Mouse (Mus musculus) intestine, embryonic 16.5 days (tissue): Measurements from ENCODE around the gene Evi2. TPM values are rescaled to one million over a fixed set of nuclear protein-coding genes. Genes with fewer than 3 reads are reported as not detected.

Experiments used
- ATAC-seq: fragments of 200-750 bp; cut with Nextera tagmentation; 2 replicates; pipeline ENCODE4 v1.8.0; 2017; ENCODE audit warnings: moderate TSS enrichment, moderate library complexity
- H3K27ac ChIP-seq: fragments of 300-500 bp; sonication (generic); 2 replicates; pipeline ENCODE4 v1.5.1; 2014; ENCODE audit warnings: mild to moderate bottlenecking, low read length
- H3K27me3 ChIP-seq: fragments of 300-500 bp; sonication (generic); replicated peaks from 2 replicates; pipeline ENCODE4 v1.6.1; 2014; ENCODE audit warnings: low read length, control low read depth, mixed read lengths; ENCODE audit not compliant: control insufficient read depth, insufficient read depth
- H3K36me3 ChIP-seq: fragments of 300-500 bp; sonication (generic); 2 replicates; pipeline ENCODE4 v1.6.1; 2014; ENCODE audit warnings: low read length, control low read depth; ENCODE audit not compliant: control insufficient read depth, insufficient read depth
- H3K4me1 ChIP-seq: fragments of 300-500 bp; sonication (generic); 2 replicates; pipeline ENCODE4 v1.6.1; 2014; ENCODE audit warnings: low read length, control low read depth, mixed read lengths; ENCODE audit not compliant: control insufficient read depth, insufficient read depth
- H3K4me2 ChIP-seq: fragments of 300-500 bp; sonication (generic); 2 replicates; pipeline ENCODE4 v1.6.1; 2014; ENCODE audit warnings: low read depth, low read length, control low read depth
- H3K4me3 ChIP-seq: fragments of 300-500 bp; sonication (generic); 2 replicates; pipeline ENCODE4 v1.5.1; 2014; ENCODE audit warnings: mild to moderate bottlenecking, low read length
- H3K9ac ChIP-seq: fragments of 300-500 bp; sonication (generic); 2 replicates; pipeline ENCODE4 v1.6.1; 2014; ENCODE audit warnings: low read depth, low read length
- H3K9me3 ChIP-seq: fragments of 300-500 bp; sonication (generic); 2 replicates; pipeline ENCODE4 v1.6.1; 2016; ENCODE audit warnings: low read length, control low read depth; ENCODE audit not compliant: control insufficient read depth
- WGBS: fragments of 180-500 bp; shearing (Covaris S2); extraction: QIAGEN DNeasy Blood & Tissue Kit; methylation state at CpG from one replicate; pipeline ENCODE4 v1.1.7; 2014; 5-methylcytosine and 5-hydroxymethylcytosine counted together
- polyA plus RNA-seq: library from polyadenylated mRNA; unstranded; fragments of >200 nt; fragmentation: Nextera tagmentation; extraction: Ambion mirVana; gene quantifications from 2 replicates; pipeline ENCODE4 v1.2.1, GENCODE M21; 2015

Gene Evi2
- polyA plus RNA-seq, 1 experiment from 2014 or later, result 0.50 TPM

DNA sequence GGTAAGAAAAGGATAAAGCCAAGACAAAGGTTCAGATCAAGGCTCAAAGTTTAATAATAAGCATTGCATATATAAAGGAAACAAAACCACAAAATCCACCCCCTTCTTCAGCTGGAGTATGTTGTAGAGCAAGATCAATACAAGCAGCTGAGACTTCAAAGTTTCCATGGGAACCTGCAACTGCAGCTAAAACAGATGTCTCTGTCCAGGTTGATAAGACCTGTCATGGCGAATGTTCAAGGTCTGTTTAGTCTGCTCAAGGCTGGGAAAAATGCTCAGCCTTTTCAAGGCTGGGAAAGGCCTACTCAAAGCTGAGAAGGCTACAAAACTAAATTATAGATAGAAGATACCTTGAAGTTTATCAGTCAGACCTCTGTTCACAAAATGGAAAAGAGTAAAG, 22.2 kb upstream of the Evi2 start:
- no peak overlapping the region for H3K4me3 ChIP-seq
- WGBS, result 62% methylated on average over 1 of the region's 1 CpGs
- H3K27me3 ChIP-seq, result no peaks in the 10 kb centered on the region
- ATAC-seq, result no peak
- no peaks in the 10 kb centered on the region for H3K4me1 ChIP-seq
- peaks cover 4% of the 10 kb centered on the region; the same call in 1 of the 2 replicates for H3K36me3 ChIP-seq
- H3K9me3 ChIP-seq, result no peaks in the 10 kb centered on the region
- H3K9ac ChIP-seq, result no peak overlapping the region
- H3K4me2 ChIP-seq, result no peak overlapping the region
- no peak overlapping the region for H3K27ac ChIP-seq

DNA sequence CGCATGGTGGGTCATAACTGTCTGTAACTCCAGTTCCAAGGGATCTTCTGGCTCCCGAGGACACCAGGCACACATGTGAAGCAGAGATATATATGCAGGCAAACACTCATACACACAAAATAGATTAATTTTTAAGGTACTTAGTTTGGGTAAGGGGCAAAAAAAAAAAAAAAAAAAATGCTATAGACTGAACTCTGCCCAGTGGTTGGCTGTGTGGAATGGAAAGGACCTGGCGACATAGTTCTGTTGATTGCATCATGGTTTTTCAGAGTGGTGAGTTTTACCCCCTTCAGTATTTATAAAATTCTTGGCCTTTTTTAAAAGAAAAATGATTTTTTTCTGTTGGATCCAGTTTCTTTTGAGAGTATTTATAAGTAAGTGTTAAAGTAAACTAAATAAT, 5.9 kb upstream of the Evi2 start:
- H3K4me2 ChIP-seq, result no peak overlapping the region
- no peak overlapping the region for H3K4me3 ChIP-seq
- no peaks in the 10 kb centered on the region for H3K36me3 ChIP-seq
- no peaks in the 10 kb centered on the region for H3K9me3 ChIP-seq
- 92% methylated on average over 3 of the region's 3 CpGs for WGBS
- no peak overlapping the region for H3K9ac ChIP-seq
- no peaks in the 10 kb centered on the region for H3K27me3 ChIP-seq
- H3K27ac ChIP-seq, result no peak overlapping the region
- no peak for ATAC-seq
- H3K4me1 ChIP-seq, result 0 out of 2 replicates have a peak, but pooled peaks cover 3% of the 10 kb centered on the region

DNA sequence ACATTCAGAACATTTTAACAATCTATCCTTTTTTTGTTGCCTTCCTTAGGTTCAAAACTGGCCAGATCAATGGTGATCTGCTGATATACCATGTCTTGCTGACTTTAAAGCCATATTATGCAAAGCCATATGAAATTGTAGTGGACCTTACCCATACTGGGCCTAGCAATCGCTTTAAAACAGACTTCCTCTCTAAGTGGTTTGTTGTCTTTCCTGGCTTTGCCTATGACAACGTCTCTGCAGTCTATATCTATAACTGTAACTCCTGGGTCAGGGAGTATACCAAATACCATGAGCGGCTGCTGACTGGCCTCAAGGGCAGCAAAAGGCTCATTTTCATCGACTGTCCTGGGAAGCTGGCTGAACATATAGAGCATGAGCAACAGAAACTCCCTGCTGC, 5.2 kb upstream of the Evi2 start:
- H3K9me3 ChIP-seq, result no peaks in the 10 kb centered on the region
- no peak overlapping the region for H3K4me2 ChIP-seq
- H3K36me3 ChIP-seq, result no peaks in the 10 kb centered on the region
- 86% methylated on average over 4 of the region's 4 CpGs for WGBS
- no peak overlapping the region for H3K9ac ChIP-seq
- no peak overlapping the region for H3K4me3 ChIP-seq
- H3K27me3 ChIP-seq, result no peaks in the 10 kb centered on the region
- no peak overlapping the region for H3K27ac ChIP-seq
- ATAC-seq, result no peak
- 0 out of 2 replicates have a peak, but pooled peaks cover 3% of the 10 kb centered on the region for H3K4me1 ChIP-seq

DNA sequence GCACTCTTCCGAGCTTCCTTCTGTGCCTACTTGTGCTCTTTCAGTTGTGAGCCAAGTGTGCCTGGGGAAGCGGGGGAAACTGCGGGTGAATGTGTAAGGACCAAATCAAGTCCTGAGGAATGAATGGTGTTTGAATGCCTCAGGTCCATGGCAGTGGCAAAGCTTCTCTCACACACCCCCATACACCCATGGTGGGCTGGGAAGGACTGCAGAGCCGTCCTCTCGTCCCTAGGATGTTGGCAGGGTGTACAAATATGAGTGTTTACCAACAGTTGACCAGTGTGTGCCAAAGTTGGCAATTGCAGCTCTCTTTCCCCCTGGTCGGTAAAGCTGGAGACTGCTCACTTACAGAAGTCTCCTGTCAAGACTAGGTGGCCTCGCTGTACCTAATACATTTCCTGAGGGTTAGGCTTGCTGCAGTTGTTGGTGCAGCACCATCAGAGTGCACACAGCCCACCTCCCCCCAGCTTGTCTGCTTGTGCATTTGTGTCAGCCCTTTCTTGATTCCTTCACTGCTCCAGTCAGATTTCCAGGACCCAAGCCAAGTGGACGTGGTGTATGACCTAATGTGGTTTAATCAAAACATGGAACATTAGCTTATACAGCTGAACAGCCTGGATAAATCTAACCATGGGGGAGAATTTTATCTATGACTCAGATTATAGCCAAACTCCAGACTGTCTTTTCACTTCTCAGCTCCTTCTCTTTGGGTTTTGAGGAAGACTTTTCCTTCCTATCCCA, 3.7 kb upstream of the Evi2 start:
- H3K4me3 ChIP-seq, result no peak overlapping the region
- H3K9ac ChIP-seq, result no peak overlapping the region
- no peaks in the 10 kb centered on the region for H3K36me3 ChIP-seq
- no peak for ATAC-seq
- H3K27ac ChIP-seq, result peak overlapping the region; percentile 24
- H3K4me1 ChIP-seq, result 0 out of 2 replicates have a peak, but pooled peaks cover 3% of the 10 kb centered on the region
- H3K9me3 ChIP-seq, result no peaks in the 10 kb centered on the region
- H3K4me2 ChIP-seq, result no peak overlapping the region
- H3K27me3 ChIP-seq, result no peaks in the 10 kb centered on the region
- WGBS, result 74% methylated on average over 8 of the region's 8 CpGs

DNA sequence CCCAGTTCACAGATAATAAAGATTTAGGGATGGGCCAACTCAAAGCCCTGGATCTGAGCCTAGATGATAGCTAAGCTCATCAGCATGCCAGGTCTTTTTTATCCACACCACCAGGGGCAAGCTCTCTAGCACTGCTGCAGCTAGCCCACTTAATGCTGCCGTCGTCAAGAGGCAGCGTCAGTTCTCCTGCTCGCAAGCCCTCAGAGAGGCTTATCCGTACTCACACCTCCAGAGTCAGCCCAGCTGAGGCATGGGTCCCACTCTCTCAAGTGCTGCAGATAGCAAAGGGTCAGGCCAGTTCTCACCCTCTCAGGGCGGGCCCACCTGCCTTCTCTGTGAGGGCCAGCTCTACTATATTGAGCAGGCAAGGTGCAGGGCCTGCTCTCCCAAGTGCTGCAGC, 2.9 kb upstream of the Evi2 start:
- H3K27me3 ChIP-seq, result no peaks in the 10 kb centered on the region
- ATAC-seq, result no peak
- 92% methylated on average over 6 of the region's 6 CpGs for WGBS
- H3K9ac ChIP-seq, result no peak overlapping the region
- no peak overlapping the region for H3K4me2 ChIP-seq
- H3K4me1 ChIP-seq, result 0 out of 2 replicates have a peak, but pooled peaks cover 3% of the 10 kb centered on the region
- no peak overlapping the region for H3K4me3 ChIP-seq
- H3K36me3 ChIP-seq, result no peaks in the 10 kb centered on the region
- no peak overlapping the region for H3K27ac ChIP-seq
- H3K9me3 ChIP-seq, result no peaks in the 10 kb centered on the region

DNA sequence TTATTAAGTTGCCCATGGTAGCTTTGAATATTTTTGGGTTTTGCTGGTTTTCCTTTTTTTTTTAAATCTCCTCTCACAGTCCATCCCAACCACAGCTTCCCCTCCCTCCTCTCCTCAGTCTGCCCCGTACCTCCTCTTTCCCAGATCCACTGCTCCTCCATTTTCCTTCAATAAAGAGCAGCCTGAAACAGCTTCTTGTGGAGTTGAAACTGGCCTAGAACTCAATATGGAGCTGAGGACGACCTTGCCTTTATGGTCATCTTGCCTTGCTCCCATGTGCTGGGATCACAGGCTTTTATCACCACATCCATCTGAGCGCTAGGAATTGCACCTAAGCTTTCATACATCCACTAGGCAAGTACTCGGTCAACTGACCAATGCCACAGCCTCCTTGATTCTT, 1.1 kb upstream of the Evi2 start:
- no peaks in the 10 kb centered on the region for H3K27me3 ChIP-seq
- ATAC-seq, result no peak
- H3K27ac ChIP-seq, result no peak overlapping the region
- no peaks in the 10 kb centered on the region for H3K9me3 ChIP-seq
- H3K4me1 ChIP-seq, result 0 out of 2 replicates have a peak, but pooled peaks cover 3% of the 10 kb centered on the region
- H3K4me3 ChIP-seq, result no peak overlapping the region
- H3K36me3 ChIP-seq, result no peaks in the 10 kb centered on the region; the same call in 1 of the 2 replicates
- no peak overlapping the region for H3K4me2 ChIP-seq
- 93% methylated on average over 4 of the region's 4 CpGs for WGBS
- no peak overlapping the region for H3K9ac ChIP-seq

DNA sequence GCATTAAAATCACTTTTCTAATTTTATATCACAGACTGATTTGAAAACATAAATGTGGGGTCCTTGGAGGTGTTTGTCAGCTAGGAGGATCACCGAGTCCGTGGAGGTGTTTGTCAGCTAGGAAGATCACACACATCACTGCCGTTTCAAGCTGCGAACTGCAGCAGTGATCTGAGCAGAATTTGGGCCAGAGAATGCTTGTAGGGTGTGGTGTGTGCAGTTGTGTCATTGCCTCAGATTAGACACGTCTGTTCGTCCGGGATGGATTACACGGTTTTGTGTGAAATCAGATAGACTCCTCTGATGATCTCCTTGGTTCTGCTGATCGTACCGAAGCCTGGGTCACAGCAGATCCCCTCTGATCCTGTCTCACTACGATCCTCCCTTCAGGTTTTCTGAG, 385 bp upstream of the Evi2 start:
- H3K4me3 ChIP-seq, result no peak overlapping the region
- WGBS, result 88% methylated on average over 11 of the region's 11 CpGs
- H3K27me3 ChIP-seq, result no peaks in the 10 kb centered on the region
- 0 out of 2 replicates have a peak, but pooled peaks cover 3% of the 10 kb centered on the region for H3K4me1 ChIP-seq
- H3K9ac ChIP-seq, result no peak overlapping the region
- no peak overlapping the region for H3K27ac ChIP-seq
- ATAC-seq, result no peak
- no peaks in the 10 kb centered on the region for H3K9me3 ChIP-seq
- H3K36me3 ChIP-seq, result no peaks in the 10 kb centered on the region; the same call in 1 of the 2 replicates
- no peak overlapping the region for H3K4me2 ChIP-seq

DNA sequence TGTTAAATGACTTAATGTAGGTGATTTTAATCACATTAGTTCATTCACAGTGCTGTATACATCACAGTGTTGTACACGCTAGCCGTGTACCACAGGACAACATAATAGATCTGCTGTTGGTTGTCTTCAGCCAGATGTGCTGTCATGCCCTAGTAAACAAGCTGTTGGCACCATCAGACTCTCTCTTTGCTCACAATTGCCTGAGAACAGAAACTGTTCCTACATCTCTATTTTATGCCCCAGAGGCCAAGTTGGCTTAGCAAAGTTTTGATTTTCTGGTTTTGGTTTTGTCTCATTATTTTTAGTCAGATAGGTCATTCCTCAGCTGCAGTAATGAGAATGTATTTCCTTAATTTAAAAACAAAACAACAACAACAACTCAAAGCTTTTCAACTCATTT, 653 bp downstream of the Evi2 start:
- ATAC-seq, result no peak
- 78% methylated on average over 2 of the region's 2 CpGs for WGBS
- Histone ChIP-seq H3K36me3 (no peaks in the 10 kb centered on the region; the same call in 1 of the 2 replicates), H3K4me1 (0 out of 2 replicates have a peak, but pooled peaks cover under 1% of the 10 kb centered on the region), H3K9me3 (no peaks in the 10 kb centered on the region), H3K27me3 (no peaks in the 10 kb centered on the region), H3K9ac (no peak overlapping the region), H3K4me3 (no peak overlapping the region), H3K4me2 (no peak overlapping the region), H3K27ac (no peak overlapping the region)

DNA sequence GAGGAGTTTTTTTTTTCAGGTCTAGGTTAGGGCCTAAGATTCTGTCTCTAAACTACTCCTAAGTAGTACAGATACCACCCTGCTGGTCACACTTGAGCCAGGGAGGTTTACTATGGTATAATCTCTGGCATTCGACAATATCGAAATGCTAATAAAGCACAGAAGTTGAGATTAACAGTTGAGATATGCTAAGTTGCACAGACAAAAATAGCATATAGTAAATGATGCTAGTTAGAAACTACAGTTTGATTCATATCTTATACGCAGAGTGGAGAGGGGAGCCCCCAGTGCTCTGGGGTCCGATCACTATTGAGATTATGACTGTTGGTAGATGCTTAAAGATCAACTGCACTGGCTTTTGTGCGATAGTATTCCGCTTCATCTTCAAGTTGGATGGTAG, 1.2 kb downstream of the Evi2 start:
- WGBS, result 97% methylated on average over 6 of the region's 6 CpGs
- no peak for ATAC-seq
- Histone ChIP-seq H3K27me3 (no peaks in the 10 kb centered on the region), H3K9me3 (no peaks in the 10 kb centered on the region), H3K36me3 (no peaks in the 10 kb centered on the region; the same call in 1 of the 2 replicates), H3K4me1 (no peaks in the 10 kb centered on the region), H3K9ac (no peak overlapping the region), H3K27ac (no peak overlapping the region), H3K4me3 (no peak overlapping the region), H3K4me2 (no peak overlapping the region)
